In the genomic region with DNA sequence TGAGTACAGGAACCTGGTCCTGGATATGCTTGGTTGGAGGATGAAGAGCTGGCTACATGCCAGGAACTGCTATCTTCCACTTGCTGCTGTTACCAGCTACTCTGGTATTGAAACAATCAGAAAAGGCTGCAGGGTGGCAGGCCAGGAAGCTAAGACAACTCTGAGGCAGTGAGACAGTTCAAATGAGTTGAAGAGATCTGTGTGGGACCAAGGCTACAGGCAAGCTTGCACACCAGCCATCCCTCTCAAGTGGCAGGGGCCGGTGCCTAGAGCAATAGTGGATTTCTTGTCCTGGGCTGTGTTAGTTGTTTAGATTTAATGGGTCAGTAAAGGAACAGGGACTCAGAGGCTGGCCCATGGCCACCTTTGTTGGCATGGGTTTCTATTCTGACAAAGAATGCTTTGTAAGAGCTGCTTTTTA, we compare ENCODE assay signal across 8 mouse cellular contexts. TPM values are rescaled to one million over a fixed set of nuclear protein-coding genes. Genes with fewer than 3 reads are reported as not detected.
DNase-seq lines count a peak whose midpoint lies in the region; ATAC-seq and TF ChIP-seq lines count a peak whose summit lies in the region.

No protein-coding gene starts in this region.

- TF ChIP-seq CTCF in forebrain, postnatal 0 days (IDR thresholded peaks at IDR 0.05; ENCODE audit: low read depth) = no peak

- no peaks in the 10 kb centered on the region for H3K27me3 ChIP-seq in heart, embryonic 10.5 days (ENCODE audit: insufficient read depth, poor library complexity, severe bottlenecking)
- no peaks in the 10 kb centered on the region for H3K27me3 ChIP-seq in midbrain, embryonic 13.5 days
- no peaks in the 10 kb centered on the region for H3K27me3 ChIP-seq in midbrain, embryonic 11.5 days (ENCODE audit: control insufficient read depth, insufficient read depth, low read length)
- H3K27me3 ChIP-seq in forebrain, postnatal 0 days (ENCODE audit: insufficient read depth, low read length) = no peaks in the 10 kb centered on the region
- no peaks in the 10 kb centered on the region for H3K27me3 ChIP-seq in midbrain, embryonic 15.5 days (replicated peaks)

- peaks cover 9% of the 10 kb centered on the region; the same call in 1 of the 2 replicates for H3K4me1 ChIP-seq in heart, embryonic 10.5 days
- peaks cover 15% of the 10 kb centered on the region for H3K4me1 ChIP-seq in midbrain, embryonic 13.5 days (replicated peaks)
- peaks cover 2% of the 10 kb centered on the region for H3K4me1 ChIP-seq in midbrain, embryonic 11.5 days (ENCODE audit: control insufficient read depth, insufficient read depth, low read length)
- H3K4me1 ChIP-seq in forebrain, postnatal 0 days (ENCODE audit: insufficient read depth) = no peaks in the 10 kb centered on the region
- H3K4me1 ChIP-seq in midbrain, embryonic 15.5 days = peaks cover 12% of the 10 kb centered on the region

- H3K36me3 ChIP-seq in heart, embryonic 10.5 days = peaks cover 91% of the 10 kb centered on the region
- peaks cover 96% of the 10 kb centered on the region for H3K36me3 ChIP-seq in midbrain, embryonic 13.5 days
- H3K36me3 ChIP-seq in midbrain, embryonic 11.5 days (ENCODE audit: control insufficient read depth, insufficient read depth, low read length) = peaks cover 24% of the 10 kb centered on the region
- H3K36me3 ChIP-seq in forebrain, postnatal 0 days (ENCODE audit: insufficient read depth) = peaks cover 67% of the 10 kb centered on the region
- H3K36me3 ChIP-seq in midbrain, embryonic 15.5 days (replicated peaks) = peaks cover 45% of the 10 kb centered on the region

- DNase-seq in heart, adult 9 months (ENCODE audit: low spot score in 2 of 2) = peak; percentile 12 to 15
- no peak for DNase-seq in heart, embryonic 10.5 days (ENCODE audit: low spot score)
- DNase-seq in midbrain, embryonic 11.5 days (ENCODE audit: low spot score, missing footprints) = no peak
- peak; percentile 52 for DNase-seq in forebrain, postnatal 0 days
- DNase-seq in gastrocnemius, postnatal 4 days (ENCODE audit: low spot score in 2 of 2) = no peak
- no peak for DNase-seq in adrenal gland, postnatal 4 days (ENCODE audit: low spot score in 2 of 2)

- WGBS in heart, embryonic 10.5 days = 56% methylated on average over 1 of the region's 1 CpGs
- 62% methylated on average over 1 of the region's 1 CpGs for WGBS in midbrain, embryonic 13.5 days
- 73% methylated on average over 1 of the region's 1 CpGs for WGBS in midbrain, embryonic 11.5 days
- 10% methylated on average over 1 of the region's 1 CpGs for WGBS in forebrain, postnatal 0 days
- WGBS in midbrain, embryonic 15.5 days = 52% methylated on average over 1 of the region's 1 CpGs

- H3K4me3 ChIP-seq in heart, embryonic 10.5 days = no peak overlapping the region
- no peak overlapping the region for H3K4me3 ChIP-seq in midbrain, embryonic 13.5 days (replicated peaks)
- H3K4me3 ChIP-seq in midbrain, embryonic 11.5 days (ENCODE audit: low read depth, low read length) = no peak overlapping the region
- H3K4me3 ChIP-seq in forebrain, postnatal 0 days (ENCODE audit: low read depth, low read length) = no peak overlapping the region
- H3K4me3 ChIP-seq in midbrain, embryonic 15.5 days = no peak overlapping the region

- ATAC-seq in midbrain, embryonic 13.5 days = no peak
- ATAC-seq in midbrain, embryonic 11.5 days (ENCODE audit: low FRiP score) = no peak
- peak; percentile 63 for ATAC-seq in forebrain, postnatal 0 days
- ATAC-seq in midbrain, embryonic 15.5 days (replicated peaks) = no peak

- H3K4me2 ChIP-seq in midbrain, embryonic 13.5 days (replicated peaks) = no peak overlapping the region
- H3K4me2 ChIP-seq in midbrain, embryonic 11.5 days = no peak overlapping the region
- no peak overlapping the region for H3K4me2 ChIP-seq in forebrain, postnatal 0 days (ENCODE audit: low read depth)
- no peak overlapping the region for H3K4me2 ChIP-seq in midbrain, embryonic 15.5 days

- no peak overlapping the region for H3K27ac ChIP-seq in heart, embryonic 10.5 days
- H3K27ac ChIP-seq in midbrain, embryonic 13.5 days = peak overlapping the region; percentile 40; the same call in 1 of the 2 replicates
- no peak overlapping the region for H3K27ac ChIP-seq in midbrain, embryonic 11.5 days (ENCODE audit: low read depth, low read length)
- no peak overlapping the region for H3K27ac ChIP-seq in forebrain, postnatal 0 days (ENCODE audit: low read depth, low read length)
- peak overlapping the region; percentile 54; the same call in 1 of the 2 replicates for H3K27ac ChIP-seq in midbrain, embryonic 15.5 days

- no peaks in the 10 kb centered on the region for H3K9me3 ChIP-seq in heart, embryonic 10.5 days
- H3K9me3 ChIP-seq in midbrain, embryonic 13.5 days = no peaks in the 10 kb centered on the region
- H3K9me3 ChIP-seq in midbrain, embryonic 11.5 days (ENCODE audit: control insufficient read depth, low read length) = no peaks in the 10 kb centered on the region
- H3K9me3 ChIP-seq in forebrain, postnatal 0 days (ENCODE audit: low read length) = no peaks in the 10 kb centered on the region
- H3K9me3 ChIP-seq in midbrain, embryonic 15.5 days = no peaks in the 10 kb centered on the region

- no peak overlapping the region for H3K9ac ChIP-seq in midbrain, embryonic 13.5 days (replicated peaks)
- no peak overlapping the region for H3K9ac ChIP-seq in midbrain, embryonic 11.5 days (ENCODE audit: low read length)
- no peak overlapping the region for H3K9ac ChIP-seq in forebrain, postnatal 0 days
- H3K9ac ChIP-seq in midbrain, embryonic 15.5 days = no peak overlapping the region

RNA-seq across cellular contexts. Expression of a gene that starts 54.1 kb away (rescaled TPM):
- polyA plus RNA-seq in heart, embryonic 10.5 days (2016; fragmentation: Nextera tagmentation; extraction: Ambion mirVana) = 31.5 and 50.1 TPM in 2 replicates
- polyA plus RNA-seq in midbrain, embryonic 13.5 days (2015; fragmentation: Nextera tagmentation; extraction: Ambion mirVana) = 81.0 and 94.8 TPM in 2 replicates
- polyA plus RNA-seq in midbrain, embryonic 11.5 days (2014; fragmentation: Nextera tagmentation; extraction: Ambion mirVana) = 89.6 and 92.3 TPM in 2 replicates
- 216 and 242 TPM in 2 replicates for total RNA-seq in forebrain, postnatal 0 days (2014; rRNA removed)
- 46.6 and 51.9 TPM in 2 replicates for polyA plus RNA-seq in forebrain, postnatal 0 days (2015; fragmentation: Nextera tagmentation; extraction: Ambion mirVana)
- 69.9 and 70.7 TPM in 2 replicates for polyA plus RNA-seq in midbrain, embryonic 15.5 days (2015; fragmentation: Nextera tagmentation; extraction: Ambion mirVana)
- 10 to 100 TPM; 48.6 to 52.3 TPM for total RNA-seq in gastrocnemius, postnatal 4 days (2021)
- 10 to 100 TPM; 71.2 to 72.4 TPM for total RNA-seq in adrenal gland, postnatal 4 days (2021)

Comparison
In these comparisons a context has a peak if more than half of its experiments do, and no peak if none do; other contexts are left out.
1. DNase-seq: peak in heart, adult 9 months (2 of 2) and forebrain, postnatal 0 days (single experiment); none in heart, embryonic 10.5 days (single experiment), midbrain, embryonic 11.5 days (single experiment), gastrocnemius, postnatal 4 days (0 of 2) and adrenal gland, postnatal 4 days (0 of 2).
2. H3K27ac ChIP-seq: peak in midbrain, embryonic 13.5 days (single experiment) and midbrain, embryonic 15.5 days (single experiment); none in heart, embryonic 10.5 days (single experiment), midbrain, embryonic 11.5 days (single experiment) and forebrain, postnatal 0 days (single experiment).